ENCODE assay signal across 18 mouse cellular contexts in the genomic region with DNA sequence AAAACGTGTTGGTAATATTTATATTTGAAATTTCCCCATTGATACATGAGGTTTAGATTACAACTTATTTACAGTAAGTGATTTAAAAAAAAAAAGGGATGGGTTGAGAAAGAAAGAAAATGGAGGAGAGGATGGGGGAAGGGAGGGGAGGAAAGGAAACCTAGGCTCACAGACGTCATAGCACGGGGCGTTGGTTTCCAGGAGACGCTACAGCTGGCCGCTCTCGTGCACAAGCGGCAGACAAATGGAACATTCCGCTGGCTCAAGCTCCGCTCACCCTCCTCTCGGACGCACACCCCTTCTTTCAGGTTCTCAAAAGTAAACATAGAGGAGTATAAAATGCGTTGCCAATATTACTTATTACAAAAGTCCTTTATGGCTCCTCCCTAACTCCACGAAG. TPM values are rescaled to one million over a fixed set of nuclear protein-coding genes. Genes with fewer than 3 reads are reported as not detected.
DNase-seq lines count a peak whose midpoint lies in the region; ATAC-seq and TF ChIP-seq lines count a peak whose summit lies in the region.
"Had no signal": no experiment of that assay in that cellular context is flagged by ENCODE, and none has a peak within 500 bp of the region (broad histone marks: within the 10 kb centered on the region; RNA-seq: fewer than 3 reads in every experiment).

No protein-coding gene starts in this region.

- 0 out of 2 replicates have a peak, but pooled peaks have one; percentile 44 for ATAC-seq in midbrain, postnatal 0 days (ENCODE audit: low FRiP score)
- ATAC-seq in midbrain, embryonic 16.5 days: no peak
- ATAC-seq in inflammation-experienced regulatory T-cells, adult 6 months: peak; percentile 79
- ATAC-seq: forebrain, embryonic 15.5 days had no signal

- H3K36me3 ChIP-seq in midbrain, postnatal 0 days (ENCODE audit: insufficient read depth, low read length): peaks cover 19% of the 10 kb centered on the region
- H3K36me3 ChIP-seq in midbrain, embryonic 16.5 days (ENCODE audit: control insufficient read depth, insufficient read depth, low read length): peaks cover 7% of the 10 kb centered on the region

- TF ChIP-seq CTCF in midbrain, postnatal 0 days (IDR thresholded peaks at IDR 0.05): no peak

- DNase-seq in midbrain, postnatal 0 days (ENCODE audit: low spot score): no peak
- peak; percentile 60 for DNase-seq in lung, postnatal 14 days
- peak; percentile 27 for DNase-seq in thymus, postnatal 25 days
- DNase-seq in cerebellum, postnatal 25 days: no peak
- no peak for DNase-seq in frontal cortex, postnatal 14 days (ENCODE audit: low spot score in 2 of 2)
- DNase-seq in adrenal gland, postnatal 10 days: no peak
- DNase-seq: adrenal gland, adult 8-10 months; cerebellum, adult 11-12 months had no signal

- H3K4me1 ChIP-seq in midbrain, postnatal 0 days (ENCODE audit: insufficient read depth, low read length): no peaks in the 10 kb centered on the region
- H3K4me1 ChIP-seq in midbrain, embryonic 16.5 days (ENCODE audit: control insufficient read depth, insufficient read depth, low read length): no peaks in the 10 kb centered on the region
- H3K4me1 ChIP-seq: embryonic facial prominence, embryonic 12.5 days; forebrain, embryonic 15.5 days; midbrain, embryonic 15.5 days had no signal

- no peak overlapping the region for H3K9ac ChIP-seq in midbrain, postnatal 0 days (replicated peaks; ENCODE audit: low read length, poor library complexity, severe bottlenecking)
- no peak overlapping the region for H3K9ac ChIP-seq in midbrain, embryonic 16.5 days (ENCODE audit: low read depth, low read length)
- H3K9ac ChIP-seq: embryonic facial prominence, embryonic 12.5 days; forebrain, embryonic 15.5 days; liver, embryonic 14.5 days; midbrain, embryonic 15.5 days had no signal

- H3K4me3 ChIP-seq in midbrain, postnatal 0 days (ENCODE audit: low read depth, low read length): no peak overlapping the region
- H3K4me3 ChIP-seq in midbrain, embryonic 16.5 days (ENCODE audit: low read depth, low read length): no peak overlapping the region
- H3K4me3 ChIP-seq: embryonic facial prominence, embryonic 12.5 days; forebrain, embryonic 15.5 days; midbrain, embryonic 15.5 days had no signal

- 79% methylated on average over 14 of the region's 14 CpGs for WGBS in midbrain, postnatal 0 days
- 71% methylated on average over 14 of the region's 14 CpGs for WGBS in midbrain, embryonic 16.5 days

- no peaks in the 10 kb centered on the region for H3K9me3 ChIP-seq in midbrain, postnatal 0 days (ENCODE audit: low read length)
- no peaks in the 10 kb centered on the region for H3K9me3 ChIP-seq in midbrain, embryonic 16.5 days (replicated peaks; ENCODE audit: control insufficient read depth, low read length, poor library complexity, severe bottlenecking)
- H3K9me3 ChIP-seq: embryonic facial prominence, embryonic 12.5 days; forebrain, embryonic 15.5 days; midbrain, embryonic 15.5 days had no signal

- no peaks in the 10 kb centered on the region for H3K27me3 ChIP-seq in midbrain, postnatal 0 days (ENCODE audit: insufficient read depth, low read length)
- no peaks in the 10 kb centered on the region for H3K27me3 ChIP-seq in midbrain, embryonic 16.5 days (ENCODE audit: control insufficient read depth, insufficient read depth, low read depth, low read length)
- H3K27me3 ChIP-seq: embryonic facial prominence, embryonic 12.5 days; forebrain, embryonic 15.5 days; midbrain, embryonic 15.5 days had no signal

- no peak overlapping the region for H3K4me2 ChIP-seq in midbrain, postnatal 0 days (ENCODE audit: low read depth, low read length, poor library complexity, severe bottlenecking)
- H3K4me2 ChIP-seq in midbrain, embryonic 16.5 days (ENCODE audit: low read length): no peak overlapping the region
- H3K4me2 ChIP-seq: embryonic facial prominence, embryonic 12.5 days; forebrain, embryonic 15.5 days; midbrain, embryonic 15.5 days had no signal

- H3K27ac ChIP-seq in midbrain, postnatal 0 days (ENCODE audit: low read depth, low read length): no peak overlapping the region
- no peak overlapping the region for H3K27ac ChIP-seq in midbrain, embryonic 16.5 days (ENCODE audit: low read length)
- H3K27ac ChIP-seq: embryonic facial prominence, embryonic 12.5 days; forebrain, embryonic 15.5 days; liver, embryonic 14.5 days; midbrain, embryonic 15.5 days had no signal

RNA-seq across cellular contexts. Expression of a gene that starts 33.4 kb away (rescaled TPM):
- not detected in 2 replicates for total RNA-seq in midbrain, postnatal 0 days (2014; rRNA removed)
- polyA plus RNA-seq in midbrain, postnatal 0 days (2015; fragmentation: Nextera tagmentation; extraction: Ambion mirVana): not detected in 2 replicates
- not detected in 2 replicates for polyA plus RNA-seq in midbrain, embryonic 16.5 days (2015; fragmentation: Nextera tagmentation; extraction: Ambion mirVana)
- not detected for polyA plus RNA-seq in inflammation-experienced regulatory T-cells, adult 6 months (2017; shearing (Covaris generic))
- not detected for total RNA-seq in adrenal gland, postnatal 10 days (2021)
- total RNA-seq: adrenal gland, adult 8-10 months; ES-E14; left cerebral cortex, postnatal 25 days had no signal
- polyA plus RNA-seq: forebrain, embryonic 15.5 days; gonadal fat pad, adult 2 months; hindbrain, embryonic 11.5 days; liver, embryonic 14.5 days; midbrain, embryonic 15.5 days had no signal

Comparison
In these comparisons a context has a peak if more than half of its experiments do, and no peak if none do; other contexts are left out.
1. DNase-seq: peak in lung, postnatal 14 days (single experiment) and thymus, postnatal 25 days (single experiment); none in midbrain, postnatal 0 days (single experiment), cerebellum, postnatal 25 days (0 of 2), frontal cortex, postnatal 14 days (0 of 2) and adrenal gland, postnatal 10 days (single experiment).